Mouse (Mus musculus) cerebellum, postnatal 4 days (tissue): ENCODE measurements around the gene Irx4.

Source experiments
- DNase-seq, 2 experiments: peaks; one replicate each; pipeline ENCODE4 v3.0.0; 2022; ENCODE audit warnings: low spot score in 2 of 2, mixed read lengths in 1 of 2

Gene Irx4

GRCm38 (mm10) chr13:73260354-73261035 is at the start of gene Irx4:
Gene Irx4, plus strand, starts transcription at chr13:73260479.
- no peak for DNase-seq

- DNase-seq, result no peak
These were observed 46.0 kb upstream of the Irx4 start for GRCm38 (mm10) chr13:73214301-73214700.

GRCm38 (mm10) chr13:73236461-73236860 is 23.8 kb upstream of the Irx4 start:
- DNase-seq, result no peak

- DNase-seq, result no peak
These were observed 21.0 kb upstream of the Irx4 start for GRCm38 (mm10) chr13:73239191-73239746.

- no peak for DNase-seq
These were observed 17.7 kb upstream of the Irx4 start for GRCm38 (mm10) chr13:73242556-73242955.

DNA sequence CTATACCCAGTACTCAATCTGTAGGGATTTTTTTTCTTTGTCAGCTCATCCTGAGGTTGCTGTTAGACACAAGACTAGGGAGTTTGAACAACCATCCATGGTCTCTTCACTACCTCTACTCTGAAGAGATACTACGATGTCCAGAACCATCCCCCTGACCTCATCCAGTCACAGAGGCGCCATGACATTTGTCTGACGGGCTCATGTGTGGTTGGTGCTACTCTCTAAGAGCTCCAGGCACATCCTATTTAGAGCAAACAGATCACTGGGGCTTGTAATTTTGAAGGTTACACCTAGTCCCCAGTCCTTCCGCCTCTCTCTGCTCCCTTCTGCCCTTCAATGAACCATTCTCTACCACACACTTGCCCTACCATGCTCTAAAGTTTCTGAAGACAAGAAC is 13.3 kb upstream of the Irx4 start:
- no peak for DNase-seq

GRCm38 (mm10) chr13:73251222-73251621 is 9.1 kb upstream of the Irx4 start:
- no peak for DNase-seq

GRCm38 (mm10) chr13:73252022-73252421 is 8.3 kb upstream of the Irx4 start:
- no peak for DNase-seq

DNA sequence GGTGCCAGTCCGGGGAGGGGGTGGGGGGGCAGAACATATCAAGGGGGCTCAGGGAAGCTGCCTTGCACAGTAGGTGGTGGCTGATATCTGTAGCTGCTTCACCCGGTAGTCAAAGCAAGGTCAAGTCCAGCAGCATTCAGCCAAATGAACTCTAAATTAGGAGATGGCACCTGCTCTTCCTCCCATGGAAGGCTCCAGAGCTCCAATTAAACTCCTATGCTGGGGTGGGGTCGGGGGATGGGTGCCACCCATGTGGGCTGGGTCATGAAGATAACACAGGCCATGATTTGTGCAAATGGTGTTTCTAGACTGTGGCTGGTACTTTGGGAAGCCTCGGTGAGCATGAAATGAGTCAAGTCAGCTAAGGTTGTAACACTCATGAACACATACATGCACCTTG is 1.9 kb upstream of the Irx4 start:
- DNase-seq, result no peak

GRCm38 (mm10) chr13:73259577-73260353 is 514 bp upstream of the Irx4 start:
- no peak for DNase-seq

GRCm38 (mm10) chr13:73261036-73261730 is 904 bp downstream of the Irx4 start:
- no peak for DNase-seq

GRCm38 (mm10) chr13:73261881-73262280 is 1.6 kb downstream of the Irx4 start:
- DNase-seq, result no peak

GRCm38 (mm10) chr13:73262336-73263127 is 2.3 kb downstream of the Irx4 start:
- DNase-seq, result no peak

GRCm38 (mm10) chr13:73263128-73263971 is 3.1 kb downstream of the Irx4 start:
- no peak for DNase-seq

- no peak for DNase-seq
These were observed 4.0 kb downstream of the Irx4 start for GRCm38 (mm10) chr13:73264166-73264735.

DNA sequence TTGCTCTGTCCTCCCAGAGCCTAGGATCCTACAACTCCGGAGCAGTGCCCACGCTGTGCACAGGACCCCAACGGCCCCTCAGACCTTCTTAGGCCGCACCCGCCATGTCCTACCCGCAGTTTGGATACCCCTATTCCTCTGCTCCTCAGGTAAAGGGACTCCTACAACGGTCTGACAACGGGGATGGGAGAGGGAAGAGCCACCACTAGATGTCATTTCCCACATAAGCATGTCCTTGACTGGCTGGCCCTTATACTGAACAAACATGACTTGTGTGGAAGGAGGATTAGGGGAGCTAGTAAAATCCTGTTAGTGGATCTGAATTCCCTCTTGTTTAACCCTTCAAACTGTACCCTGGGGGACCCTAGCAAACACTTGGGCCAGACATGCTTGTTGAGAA is 4.6 kb downstream of the Irx4 start:
- no peak for DNase-seq

DNA sequence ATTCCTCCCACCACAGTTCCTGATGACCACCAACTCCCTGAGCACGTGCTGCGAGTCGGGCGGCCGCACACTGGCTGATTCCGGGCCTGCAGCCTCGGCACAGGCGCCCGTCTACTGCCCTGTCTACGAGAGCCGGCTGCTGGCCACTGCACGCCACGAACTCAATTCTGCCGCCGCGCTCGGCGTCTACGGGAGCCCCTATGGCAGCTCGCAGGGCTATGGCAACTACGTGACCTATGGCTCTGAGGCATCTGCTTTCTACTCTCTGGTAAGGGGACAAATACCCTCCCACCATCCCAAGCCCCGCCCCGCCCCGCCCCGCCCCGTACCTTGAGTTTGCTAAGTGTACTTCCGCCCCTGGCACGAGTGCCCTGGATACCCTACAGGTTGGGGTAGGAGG is 5.2 kb downstream of the Irx4 start:
- DNase-seq, result no peak

DNA sequence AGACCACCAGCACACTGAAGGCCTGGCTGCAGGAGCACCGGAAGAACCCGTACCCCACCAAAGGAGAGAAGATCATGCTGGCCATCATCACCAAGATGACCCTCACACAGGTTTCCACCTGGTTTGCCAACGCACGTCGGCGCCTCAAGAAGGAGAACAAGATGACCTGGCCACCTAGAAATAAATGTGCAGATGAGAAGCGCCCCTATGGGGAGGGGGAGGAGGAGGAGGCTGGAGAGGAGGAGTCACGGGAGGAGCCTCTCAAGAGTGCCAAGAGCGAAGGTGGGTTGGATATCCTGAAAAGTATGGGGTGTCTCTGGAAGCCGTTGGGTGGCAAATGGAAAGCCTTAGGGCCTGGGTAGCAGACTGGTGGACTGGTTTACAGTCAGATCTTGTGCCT is 7.3 kb downstream of the Irx4 start:
- DNase-seq, result no peak

DNA sequence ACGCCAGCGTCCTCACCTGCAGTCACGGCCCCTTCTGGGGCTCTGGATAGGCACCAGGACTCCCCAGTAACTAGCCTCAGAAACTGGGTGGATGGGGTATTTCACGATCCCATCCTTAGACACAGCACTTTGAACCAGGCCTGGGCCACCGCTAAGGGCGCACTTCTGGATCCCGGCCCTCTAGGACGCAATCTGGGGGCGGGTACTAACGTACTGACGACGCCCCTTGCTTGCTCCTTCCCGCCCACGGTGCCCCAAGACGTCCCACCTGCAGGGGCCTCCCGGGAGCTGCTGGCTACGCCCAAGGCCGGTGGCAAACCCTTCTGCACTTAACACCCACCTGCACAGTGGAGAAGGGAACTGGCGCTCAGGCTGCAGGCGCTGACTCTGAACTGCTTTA is 8.4 kb downstream of the Irx4 start:
- no peak for DNase-seq

GRCm38 (mm10) chr13:73269251-73269650 is 9.0 kb downstream of the Irx4 start:
- no peak for DNase-seq
